Comparison of ENCODE assay signal across 23 mouse cellular contexts in the genomic region with DNA sequence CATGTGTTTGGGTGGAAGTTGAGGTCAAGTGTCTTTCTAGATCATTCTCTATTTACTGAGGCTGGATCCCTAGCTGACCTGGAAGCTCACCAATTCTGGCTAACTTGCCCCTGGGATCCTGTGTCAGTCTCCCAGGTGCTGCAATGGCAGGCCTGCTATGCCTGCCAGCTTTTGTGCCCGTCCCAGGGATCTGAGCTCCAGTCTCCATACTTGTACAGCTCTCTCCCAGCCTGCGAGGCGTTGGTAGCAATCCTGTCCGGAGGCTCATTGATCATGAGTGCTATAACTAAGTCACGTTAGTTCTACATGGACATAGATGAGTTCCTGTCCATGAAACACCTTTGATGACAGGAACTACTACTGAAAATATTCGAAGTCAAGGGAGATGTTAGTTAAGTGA. TPM values are rescaled to one million over a fixed set of nuclear protein-coding genes. Genes with fewer than 3 reads are reported as not detected.
"Had no signal": no experiment of that assay in that cellular context is flagged by ENCODE, and none has a peak within 500 bp of the region (broad histone marks: within the 10 kb centered on the region; RNA-seq: fewer than 3 reads in every experiment).

No protein-coding gene starts in this region.

- ATAC-seq: midbrain, embryonic 16.5 days had no signal

- H3K27me3 ChIP-seq: neural tube, embryonic 13.5 days; neural tube, embryonic 15.5 days had no signal

- DNase-seq: lung, adult 18-20 months; lung, embryonic 14.5 days; lung, postnatal 10 days; lung, postnatal 4 days; midbrain, embryonic 14.5 days; retina, postnatal 1 day; right cerebral cortex, adult 18-20 months; right cerebral cortex, postnatal 25 days; right cerebral cortex, postnatal 4 days; spleen, adult 18-20 months; thymus, adult 18-20 months; thymus, postnatal 14 days; thymus, postnatal 36 days had no signal

- H3K9me3 ChIP-seq: neural tube, embryonic 13.5 days; neural tube, embryonic 15.5 days had no signal

- H3K4me2 ChIP-seq: lung, embryonic 14.5 days; midbrain, embryonic 11.5 days; neural tube, embryonic 13.5 days; neural tube, embryonic 15.5 days had no signal

- H3K27ac ChIP-seq: neural tube, embryonic 13.5 days; neural tube, embryonic 15.5 days had no signal

- H3K9ac ChIP-seq: lung, embryonic 14.5 days; neural tube, embryonic 13.5 days; neural tube, embryonic 15.5 days had no signal

- H3K4me3 ChIP-seq: myocyte; neural tube, embryonic 13.5 days; neural tube, embryonic 15.5 days had no signal

- H3K36me3 ChIP-seq: neural tube, embryonic 13.5 days; neural tube, embryonic 15.5 days had no signal

RNA-seq across cellular contexts. Expression of gene Nr2e3, which starts 16.6 kb away (rescaled TPM):
- total RNA-seq: megakaryocyte, adult 5-6 weeks; megakaryocyte-erythroid progenitor cell, adult 5-6 weeks had no signal
- polyA plus RNA-seq: lung, embryonic 14.5 days; lung, embryonic 16.5 days; midbrain, embryonic 11.5 days; midbrain, embryonic 14.5 days; midbrain, embryonic 16.5 days; myocyte; neural tube, embryonic 11.5 days; neural tube, embryonic 15.5 days; stomach, embryonic 14.5 days had no signal
